In the genomic region with DNA sequence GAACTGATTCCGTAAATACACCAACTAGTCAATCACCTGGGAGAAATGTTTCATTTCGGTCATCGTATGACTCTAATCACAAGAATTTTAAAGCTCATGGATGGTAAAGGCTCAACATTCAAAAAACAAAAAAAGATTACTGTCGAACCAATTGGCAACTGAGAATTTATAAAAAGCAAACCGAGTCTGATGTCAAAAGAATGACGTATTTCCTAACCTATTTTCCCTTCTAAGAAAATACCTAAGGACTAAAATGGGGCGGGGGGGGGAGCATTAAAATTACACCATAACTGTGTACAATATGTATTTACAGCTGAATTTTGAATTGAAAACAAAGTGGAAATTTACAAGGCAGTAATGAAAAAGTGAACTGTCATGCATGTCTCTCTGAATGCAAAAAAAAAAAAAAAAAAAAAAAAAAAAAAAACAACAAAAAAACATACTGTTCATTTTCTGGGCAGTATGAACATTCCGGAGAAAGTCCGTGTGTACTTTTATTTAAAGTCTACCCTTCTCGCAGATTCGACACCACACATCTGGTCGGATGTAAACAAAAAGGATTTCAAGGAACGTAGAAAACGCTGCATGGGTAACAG, we compare ENCODE assay signal across 8 mouse cellular contexts. TPM values are rescaled to one million over a fixed set of nuclear protein-coding genes. Genes with fewer than 3 reads are reported as not detected.
DNase-seq lines count a peak whose midpoint lies in the region; ATAC-seq and TF ChIP-seq lines count a peak whose summit lies in the region.

No protein-coding gene starts in this region.

- ATAC-seq in forebrain, embryonic 11.5 days (replicated peaks; ENCODE audit: low FRiP score), result no peak
- no peak for ATAC-seq in liver, embryonic 13.5 days (ENCODE audit: low read depth)
- no peak for ATAC-seq in granulocyte monocyte progenitor cell, adult 5-6 weeks (replicated peaks; ENCODE audit: poor library complexity, severe bottlenecking)

- H3K9ac ChIP-seq in heart, adult 2 months (ENCODE audit: low read depth, low read length), result peak overlapping the region; percentile 99
- H3K9ac ChIP-seq in forebrain, embryonic 11.5 days (ENCODE audit: low read length), result peak overlapping the region; percentile 77
- H3K9ac ChIP-seq in liver, embryonic 13.5 days, result peak overlapping the region; percentile 85

- no peak for TF ChIP-seq EP300 in heart, adult 2 months (IDR thresholded peaks at IDR 0.05; ENCODE audit: insufficient read depth, low read depth, low read length)

- intact Hi-C loops in heart, adult 2 months (cut with DNase I), result loop anchor here (1.0 kb wide), 1 partner anchor 16 kb away; a partner anchor contains a TSS

- no peak for DNase-seq in heart, adult 2 months
- no peak for DNase-seq in heart, adult 18-20 months
- peak; percentile 68 for DNase-seq in CD4-positive helper T cell, adult 2 months (ENCODE audit: low read depth, low spot score)
- DNase-seq in forebrain, embryonic 11.5 days (ENCODE audit: low spot score), result no peak
- DNase-seq in liver, embryonic 13.5 days, result no peak
- no peak for DNase-seq in layer of hippocampus, adult 9-10 months (ENCODE audit: low spot score)
- no peak for DNase-seq in layer of hippocampus, adult 18-20 months (ENCODE audit: low spot score in 2 of 2)

- H3K4me1 ChIP-seq in heart, adult 2 months (ENCODE audit: control insufficient read depth, insufficient read depth, low read length), result no peaks in the 10 kb centered on the region; the same call in none of the 2 replicates
- H3K4me1 ChIP-seq in forebrain, embryonic 11.5 days (replicated peaks; ENCODE audit: control insufficient read depth, insufficient read depth, low read length), result no peaks in the 10 kb centered on the region
- peaks cover 20% of the 10 kb centered on the region for H3K4me1 ChIP-seq in liver, embryonic 13.5 days (replicated peaks)

- peak overlapping the region; percentile 99 for H3K27ac ChIP-seq in heart, adult 2 months
- peak overlapping the region; percentile 80 for H3K27ac ChIP-seq in forebrain, embryonic 11.5 days (ENCODE audit: low read depth, low read length)
- peak overlapping the region; percentile 90 for H3K27ac ChIP-seq in liver, embryonic 13.5 days

- 12% methylated on average over 14 of the region's 14 CpGs for whole genome bisulfite sequencing in heart, adult 2 months
- 27% methylated on average over 14 of the region's 14 CpGs for WGBS in forebrain, embryonic 11.5 days
- 20% methylated on average over 14 of the region's 14 CpGs for WGBS in liver, embryonic 13.5 days (ENCODE audit: insufficient replicate concordance)

- no peak for TF ChIP-seq POLR2A in heart, adult 2 months (IDR thresholded peaks at IDR 0.05; ENCODE audit: insufficient read depth, low read depth, low read length)

- no peaks in the 10 kb centered on the region for H3K9me3 ChIP-seq in forebrain, embryonic 11.5 days (ENCODE audit: control insufficient read depth, low read length)
- H3K9me3 ChIP-seq in liver, embryonic 13.5 days (replicated peaks), result no peaks in the 10 kb centered on the region

- peak overlapping the region; percentile 65 for H3K4me3 ChIP-seq in heart, adult 2 months
- peak overlapping the region; percentile 72 for H3K4me3 ChIP-seq in forebrain, embryonic 11.5 days (ENCODE audit: low read depth, low read length)
- H3K4me3 ChIP-seq in liver, embryonic 13.5 days (replicated peaks), result peak overlapping the region; percentile 85

- no peaks in the 10 kb centered on the region for H3K79me2 ChIP-seq in heart, adult 2 months (replicated peaks; ENCODE audit: control insufficient read depth, insufficient read depth, low read length)

- peaks cover 11% of the 10 kb centered on the region for H3K36me3 ChIP-seq in heart, adult 2 months (ENCODE audit: control insufficient read depth, insufficient read depth, low read length)
- H3K36me3 ChIP-seq in forebrain, embryonic 11.5 days (ENCODE audit: control insufficient read depth, insufficient read depth, low read length), result no peaks in the 10 kb centered on the region; the same call in 1 of the 2 replicates
- H3K36me3 ChIP-seq in liver, embryonic 13.5 days, result peaks cover 16% of the 10 kb centered on the region

- TF ChIP-seq CTCF in heart, adult 2 months (IDR thresholded peaks at IDR 0.05), result no peak

- H3K27me3 ChIP-seq in heart, adult 2 months (ENCODE audit: control insufficient read depth, insufficient read depth, low read length), result no peaks in the 10 kb centered on the region
- H3K27me3 ChIP-seq in forebrain, embryonic 11.5 days (ENCODE audit: control insufficient read depth, insufficient read depth, low read length), result no peaks in the 10 kb centered on the region
- no peaks in the 10 kb centered on the region for H3K27me3 ChIP-seq in liver, embryonic 13.5 days

- H3K4me2 ChIP-seq in forebrain, embryonic 11.5 days (ENCODE audit: low read depth, low read length, severe bottlenecking), result peak overlapping the region; percentile 43
- peak overlapping the region; percentile 74 for H3K4me2 ChIP-seq in liver, embryonic 13.5 days

RNA-seq across cellular contexts. Expression of a gene that starts 0.6 kb away (rescaled TPM):
- total RNA-seq in heart, adult 2 months (2021), result 10 to 100 TPM; 19.3 to 21.2 TPM
- 11.7 and 30.0 TPM in 2 replicates for polyA plus RNA-seq in heart, adult 2 months (2012; rRNA removed)
- total RNA-seq in heart, adult 18-20 months (2021), result 10 to 100 TPM; 15.8 to 21.3 TPM
- 57.6 and 61.7 TPM in 2 replicates for polyA plus RNA-seq in forebrain, embryonic 11.5 days (2014; fragmentation: Nextera tagmentation; extraction: Ambion mirVana)
- 4.8 and 7.2 TPM in 2 replicates for polyA plus RNA-seq in liver, embryonic 13.5 days (2015; fragmentation: Nextera tagmentation; extraction: Ambion mirVana)
- total RNA-seq in granulocyte monocyte progenitor cell, adult 5-6 weeks (2014; fragmentation: Nextera tagmentation), result 23.5 and 24.1 TPM in 2 replicates
- 9.4 and 11.6 TPM in 2 replicates for total RNA-seq in granulocyte monocyte progenitor cell, adult 5-6 weeks (2017)
- total RNA-seq in layer of hippocampus, adult 18-20 months (2021), result 10 to 100 TPM; 40.4 to 42.5 TPM

RNA-seq across cellular contexts. Expression of a gene that starts 15.6 kb away (rescaled TPM):
- 1 to 10 TPM; 6.7 to 8.1 TPM for total RNA-seq in heart, adult 2 months (2021)
- polyA plus RNA-seq in heart, adult 2 months (2012; rRNA removed), result 6.0 and 9.9 TPM in 2 replicates
- total RNA-seq in heart, adult 18-20 months (2021), result 1 to 10 TPM; 7.0 to 7.8 TPM
- 5.3 and 6.5 TPM in 2 replicates for polyA plus RNA-seq in forebrain, embryonic 11.5 days (2014; fragmentation: Nextera tagmentation; extraction: Ambion mirVana)
- polyA plus RNA-seq in liver, embryonic 13.5 days (2015; fragmentation: Nextera tagmentation; extraction: Ambion mirVana), result 3.1 and 3.3 TPM in 2 replicates
- total RNA-seq in granulocyte monocyte progenitor cell, adult 5-6 weeks (2014; fragmentation: Nextera tagmentation), result 13.8 and 21.4 TPM in 2 replicates
- 8.3 and 12.3 TPM in 2 replicates for total RNA-seq in granulocyte monocyte progenitor cell, adult 5-6 weeks (2017)
- 1 to 10 TPM; 7.2 to 9.6 TPM for total RNA-seq in layer of hippocampus, adult 18-20 months (2021)

RNA-seq across cellular contexts. Expression of a gene that starts 31.2 kb away (rescaled TPM):
- 1,000 to 10,000 TPM; 1,394 to 1,524 TPM for total RNA-seq in heart, adult 2 months (2021)
- polyA plus RNA-seq in heart, adult 2 months (2012; rRNA removed), result 304 and 520 TPM in 2 replicates
- total RNA-seq in heart, adult 18-20 months (2021), result 1,000 to 10,000 TPM; 1,232 to 1,451 TPM
- polyA plus RNA-seq in forebrain, embryonic 11.5 days (2014; fragmentation: Nextera tagmentation; extraction: Ambion mirVana), result 188 and 196 TPM in 2 replicates
- 40.8 and 52.2 TPM in 2 replicates for polyA plus RNA-seq in liver, embryonic 13.5 days (2015; fragmentation: Nextera tagmentation; extraction: Ambion mirVana)
- 65.6 and 66.0 TPM in 2 replicates for total RNA-seq in granulocyte monocyte progenitor cell, adult 5-6 weeks (2014; fragmentation: Nextera tagmentation)
- total RNA-seq in granulocyte monocyte progenitor cell, adult 5-6 weeks (2017), result 262 and 276 TPM in 2 replicates
- 100 to 1,000 TPM; 254 to 259 TPM for total RNA-seq in layer of hippocampus, adult 18-20 months (2021)

Comparison
In these comparisons a context has a peak if more than half of its experiments do, and no peak if none do; other contexts are left out.
1. RNA of a gene that starts 31.2 kb away (total RNA-seq): 1,394 to 1,524 TPM in heart, adult 2 months and 1,232 to 1,451 TPM in heart, adult 18-20 months; 65.6 to 276 TPM in granulocyte monocyte progenitor cell, adult 5-6 weeks and 254 to 259 TPM in layer of hippocampus, adult 18-20 months; every median in the first group is over 4 times any median in the second.
2. Peak in every context shown above with its lines, with median percentiles within 50 percentile points of each other: H3K27ac ChIP-seq, H3K4me3 ChIP-seq and H3K9ac ChIP-seq.